Mouse (Mus musculus): Measurements from ENCODE around the gene Tgm1. TPM values are rescaled to one million over a fixed set of nuclear protein-coding genes. Genes with fewer than 3 reads are reported as not detected.
A peak's percentile ranks its signal among the peaks of the same experiment; 100 is the strongest.

The Tgm1 gene
- polyA plus RNA-seq, 1 experiment from 2014 or later = 2.1 TPM

DNA sequence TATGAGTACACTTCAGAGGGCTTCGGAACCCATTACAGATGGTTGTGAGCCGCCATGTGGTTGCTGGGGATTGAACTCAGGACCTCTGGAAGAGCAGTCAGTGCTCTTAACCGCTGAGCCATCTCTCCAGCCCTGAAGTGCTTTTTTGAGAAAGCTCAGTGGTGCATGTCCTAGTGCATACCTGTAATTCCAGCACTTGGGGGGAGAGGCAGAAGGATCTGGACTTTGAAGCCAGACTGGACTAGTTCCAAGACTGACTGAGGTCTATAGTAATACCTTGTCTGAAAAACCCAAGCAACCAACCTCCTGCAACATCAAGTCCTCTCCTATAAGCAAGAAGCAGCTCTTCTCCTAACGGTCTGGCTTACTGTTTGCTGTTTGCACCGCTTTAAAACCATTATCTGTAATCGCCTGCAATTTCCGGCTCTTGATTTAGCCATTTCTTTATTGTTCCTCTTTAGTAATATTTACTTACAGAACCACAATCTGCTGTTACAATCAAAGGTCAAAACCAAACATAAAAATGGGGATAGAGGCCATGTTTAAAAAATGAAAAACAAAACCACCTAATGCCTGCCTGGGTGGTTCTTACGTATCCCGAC is 23.5 kb upstream of the Tgm1 start:
- WGBS (ENCODE audit: insufficient replicate concordance) = 70% methylated on average over 9 of the region's 9 CpGs
- no peak overlapping the region for H3K4me2 ChIP-seq
- no peaks in the 10 kb centered on the region for H3K4me1 ChIP-seq
- peaks cover 4% of the 10 kb centered on the region; the same call in 1 of the 2 replicates for H3K27me3 ChIP-seq (replicated peaks)
- no peak overlapping the region for H3K4me3 ChIP-seq
- H3K27ac ChIP-seq = no peak overlapping the region
- no peak for ATAC-seq
- no peaks in the 10 kb centered on the region for H3K9me3 ChIP-seq (replicated peaks)
- no peak overlapping the region for H3K9ac ChIP-seq
- H3K36me3 ChIP-seq = peaks cover 30% of the 10 kb centered on the region

- H3K4me2 ChIP-seq = no peak overlapping the region
- H3K9me3 ChIP-seq (replicated peaks) = no peaks in the 10 kb centered on the region
- H3K27me3 ChIP-seq (replicated peaks) = peaks cover 11% of the 10 kb centered on the region
- peaks cover 23% of the 10 kb centered on the region for H3K36me3 ChIP-seq
- H3K4me1 ChIP-seq = no peaks in the 10 kb centered on the region
- no peak overlapping the region for H3K4me3 ChIP-seq
- no peak overlapping the region for H3K9ac ChIP-seq
- no peak overlapping the region for H3K27ac ChIP-seq
- ATAC-seq = no peak
- 63% methylated on average over 4 of the region's 4 CpGs for WGBS (ENCODE audit: insufficient replicate concordance)
Measured at GRCm38 (mm10) chr14:55735758-55736157, 22.0 kb upstream of the Tgm1 start.

- Histone ChIP-seq H3K4me1 (no peaks in the 10 kb centered on the region), H3K4me2 (no peak overlapping the region), H3K9ac (no peak overlapping the region), H3K9me3 (replicated peaks) (no peaks in the 10 kb centered on the region), H3K27ac (no peak overlapping the region), H3K36me3 (peaks cover 19% of the 10 kb centered on the region), H3K4me3 (no peak overlapping the region), H3K27me3 (replicated peaks) (peaks cover 15% of the 10 kb centered on the region)
- 56% methylated on average over 3 of the region's 3 CpGs for WGBS (ENCODE audit: insufficient replicate concordance)
- no peak for ATAC-seq
Measured at GRCm38 (mm10) chr14:55735334-55735733, 21.6 kb upstream of the Tgm1 start.

- H3K27ac ChIP-seq = no peak overlapping the region
- no peaks in the 10 kb centered on the region for H3K4me1 ChIP-seq
- no peak overlapping the region for H3K9ac ChIP-seq
- ATAC-seq = no peak
- H3K36me3 ChIP-seq = peaks cover 14% of the 10 kb centered on the region; the same call in 1 of the 2 replicates
- peaks cover 18% of the 10 kb centered on the region for H3K27me3 ChIP-seq (replicated peaks)
- no peaks in the 10 kb centered on the region for H3K9me3 ChIP-seq (replicated peaks)
- 65% methylated on average over 7 of the region's 7 CpGs for WGBS (ENCODE audit: insufficient replicate concordance)
- no peak overlapping the region for H3K4me2 ChIP-seq
- no peak overlapping the region for H3K4me3 ChIP-seq
Measured at GRCm38 (mm10) chr14:55734869-55735268, 21.1 kb upstream of the Tgm1 start.

DNA sequence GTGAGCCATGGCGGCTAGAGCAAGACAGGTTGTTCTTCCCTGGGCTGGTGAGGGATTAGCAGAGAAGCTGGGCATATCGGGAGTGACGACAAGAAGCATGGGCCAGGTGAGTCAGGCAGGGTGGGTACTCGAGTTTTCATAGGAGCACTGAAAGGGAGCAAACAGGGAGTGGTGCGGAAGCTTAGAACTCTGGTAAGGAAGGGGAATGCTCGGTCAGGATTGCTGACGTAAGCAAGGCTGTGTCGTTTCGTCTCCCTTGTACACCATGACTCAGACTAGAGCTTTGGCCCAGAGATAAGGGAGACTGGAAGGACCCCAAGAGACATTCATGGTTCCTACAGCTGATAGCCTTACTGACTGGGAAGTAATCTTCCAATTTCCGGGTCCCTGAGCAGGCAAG is 20.2 kb upstream of the Tgm1 start:
- Histone ChIP-seq H3K36me3 (peaks cover 6% of the 10 kb centered on the region; the same call in 1 of the 2 replicates), H3K9ac (no peak overlapping the region), H3K4me2 (no peak overlapping the region), H3K27ac (no peak overlapping the region), H3K4me3 (no peak overlapping the region), H3K27me3 (replicated peaks) (peaks cover 18% of the 10 kb centered on the region), H3K9me3 (replicated peaks) (no peaks in the 10 kb centered on the region), H3K4me1 (peaks cover under 1% of the 10 kb centered on the region; the same call in 1 of the 2 replicates)
- ATAC-seq = no peak
- 58% methylated on average over 10 of the region's 10 CpGs for WGBS (ENCODE audit: insufficient replicate concordance)

DNA sequence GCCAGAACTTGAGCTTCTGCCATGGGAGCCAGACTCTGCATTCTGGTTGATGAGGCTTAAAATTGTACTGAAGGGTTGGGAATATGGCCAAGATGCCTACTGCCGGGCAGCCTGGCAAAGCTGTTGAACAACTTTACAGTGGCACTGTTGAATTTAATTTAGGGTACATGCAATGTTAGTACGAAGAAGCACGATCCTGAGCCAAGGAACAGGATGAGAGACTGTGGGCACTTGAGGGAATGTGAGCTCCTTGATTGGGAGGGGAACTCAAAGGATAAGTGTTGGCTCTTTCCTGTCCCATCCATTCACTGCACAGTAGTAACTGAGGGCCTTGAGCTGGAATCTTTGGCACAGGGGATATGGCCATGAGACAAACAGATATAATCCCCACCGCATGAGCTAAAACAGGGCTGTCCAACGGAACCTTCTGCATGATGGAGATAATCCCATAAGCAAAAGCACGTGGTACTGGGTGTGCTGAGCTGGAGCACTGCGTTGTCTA is 16.9 kb upstream of the Tgm1 start:
- no peak overlapping the region for H3K9ac ChIP-seq
- peaks cover 5% of the 10 kb centered on the region; the same call in 1 of the 2 replicates for H3K4me1 ChIP-seq
- peak; percentile 49; the same call in 1 of the 2 replicates for ATAC-seq
- H3K27ac ChIP-seq = no peak overlapping the region
- H3K9me3 ChIP-seq (replicated peaks) = no peaks in the 10 kb centered on the region
- H3K4me2 ChIP-seq = no peak overlapping the region
- H3K36me3 ChIP-seq = no peaks in the 10 kb centered on the region
- 58% methylated on average over 7 of the region's 7 CpGs for WGBS (ENCODE audit: insufficient replicate concordance)
- H3K4me3 ChIP-seq = no peak overlapping the region
- H3K27me3 ChIP-seq (replicated peaks) = peaks cover 22% of the 10 kb centered on the region

DNA sequence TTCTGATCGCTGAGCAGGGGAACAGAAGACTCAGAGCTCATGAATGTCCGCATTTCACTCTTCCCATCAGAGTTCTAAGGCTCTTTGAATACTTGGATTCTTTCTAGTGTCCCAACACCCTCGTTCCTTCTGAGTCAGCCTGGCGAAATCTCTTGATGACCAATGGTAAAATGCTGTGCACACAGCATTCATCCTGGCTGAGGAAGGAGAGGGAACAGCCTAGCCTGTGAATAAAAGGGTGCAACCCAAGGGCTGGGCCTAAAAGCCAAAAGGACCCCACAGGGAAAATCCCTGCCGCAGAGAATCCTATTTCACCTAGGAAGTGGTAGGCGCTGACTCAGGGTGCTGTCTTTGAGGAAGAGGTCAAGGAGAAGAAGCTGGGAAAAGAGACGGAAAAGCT is 16.4 kb upstream of the Tgm1 start:
- H3K27ac ChIP-seq = no peak overlapping the region
- H3K4me2 ChIP-seq = no peak overlapping the region
- no peak overlapping the region for H3K4me3 ChIP-seq
- peaks cover 5% of the 10 kb centered on the region; the same call in 1 of the 2 replicates for H3K4me1 ChIP-seq
- no peaks in the 10 kb centered on the region for H3K36me3 ChIP-seq
- no peaks in the 10 kb centered on the region for H3K9me3 ChIP-seq (replicated peaks)
- H3K9ac ChIP-seq = no peak overlapping the region
- peaks cover 22% of the 10 kb centered on the region for H3K27me3 ChIP-seq (replicated peaks)
- no peak for ATAC-seq
- 66% methylated on average over 7 of the region's 7 CpGs for WGBS (ENCODE audit: insufficient replicate concordance)

GRCm38 (mm10) chr14:55727889-55728685 is 14.4 kb upstream of the Tgm1 start:
- H3K4me3 ChIP-seq = no peak overlapping the region
- H3K27me3 ChIP-seq (replicated peaks) = peaks cover 22% of the 10 kb centered on the region
- no peak overlapping the region for H3K27ac ChIP-seq
- no peak for ATAC-seq
- no peaks in the 10 kb centered on the region for H3K9me3 ChIP-seq (replicated peaks)
- no peaks in the 10 kb centered on the region for H3K36me3 ChIP-seq
- H3K4me1 ChIP-seq = peaks cover 23% of the 10 kb centered on the region
- 49% methylated on average over 8 of the region's 8 CpGs for WGBS (ENCODE audit: insufficient replicate concordance)
- H3K9ac ChIP-seq = no peak overlapping the region
- H3K4me2 ChIP-seq = no peak overlapping the region

DNA sequence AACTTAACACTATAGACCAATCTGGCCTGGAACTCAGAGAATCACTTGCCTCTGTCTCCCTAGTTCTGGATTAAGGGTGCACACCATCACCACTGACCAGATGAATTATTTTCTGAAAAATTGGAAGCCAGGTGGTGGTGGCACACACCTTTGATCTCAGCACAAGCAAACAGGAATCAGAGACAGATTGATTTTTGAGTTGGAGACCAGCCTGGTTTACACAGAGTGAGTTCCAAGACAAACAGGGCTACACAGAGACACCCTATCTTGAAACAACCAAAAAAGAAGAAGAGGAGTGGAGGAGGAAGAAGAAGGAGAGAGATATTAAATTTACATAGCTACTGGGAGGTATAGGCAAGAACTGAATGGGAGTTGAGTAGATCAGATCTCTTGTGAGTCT is 12.5 kb upstream of the Tgm1 start:
- H3K9me3 ChIP-seq (replicated peaks) = no peaks in the 10 kb centered on the region
- H3K4me1 ChIP-seq = peaks cover 37% of the 10 kb centered on the region
- H3K36me3 ChIP-seq = no peaks in the 10 kb centered on the region
- no peak overlapping the region for H3K9ac ChIP-seq
- ATAC-seq = no peak
- no peak overlapping the region for H3K4me2 ChIP-seq
- peaks cover 16% of the 10 kb centered on the region for H3K27me3 ChIP-seq (replicated peaks)
- H3K27ac ChIP-seq = no peak overlapping the region
- H3K4me3 ChIP-seq = no peak overlapping the region

DNA sequence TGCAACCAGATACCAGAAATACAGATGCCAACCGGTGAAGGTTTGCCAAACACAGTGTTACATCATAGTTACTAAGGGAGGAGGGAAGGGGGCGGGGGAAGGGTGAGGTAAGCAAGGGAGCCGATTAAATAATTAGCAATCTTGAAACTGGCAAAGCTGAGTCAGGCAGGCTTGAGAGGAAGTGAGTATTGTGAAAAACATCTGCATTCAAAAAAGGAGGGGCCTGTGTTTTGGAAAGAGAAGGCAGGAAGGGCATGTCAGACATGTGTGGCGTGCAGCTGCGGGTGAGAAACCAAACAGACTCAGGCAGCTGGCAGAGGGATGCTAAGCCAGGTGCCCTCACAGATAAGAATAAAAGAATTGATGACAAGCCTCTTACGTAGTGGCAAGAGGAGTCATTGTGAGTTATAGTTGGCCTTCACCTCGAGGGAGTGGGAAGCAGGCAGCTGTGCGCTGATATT is 10.7 kb upstream of the Tgm1 start:
- Histone ChIP-seq H3K9ac (no peak overlapping the region), H3K4me1 (peaks cover 52% of the 10 kb centered on the region), H3K27me3 (replicated peaks) (peaks cover 4% of the 10 kb centered on the region; the same call in 1 of the 2 replicates), H3K36me3 (peaks cover 10% of the 10 kb centered on the region), H3K4me3 (no peak overlapping the region), H3K27ac (no peak overlapping the region), H3K4me2 (no peak overlapping the region), H3K9me3 (replicated peaks) (no peaks in the 10 kb centered on the region)
- no peak for ATAC-seq
- 33% methylated on average over 8 of the region's 8 CpGs for WGBS (ENCODE audit: insufficient replicate concordance)

DNA sequence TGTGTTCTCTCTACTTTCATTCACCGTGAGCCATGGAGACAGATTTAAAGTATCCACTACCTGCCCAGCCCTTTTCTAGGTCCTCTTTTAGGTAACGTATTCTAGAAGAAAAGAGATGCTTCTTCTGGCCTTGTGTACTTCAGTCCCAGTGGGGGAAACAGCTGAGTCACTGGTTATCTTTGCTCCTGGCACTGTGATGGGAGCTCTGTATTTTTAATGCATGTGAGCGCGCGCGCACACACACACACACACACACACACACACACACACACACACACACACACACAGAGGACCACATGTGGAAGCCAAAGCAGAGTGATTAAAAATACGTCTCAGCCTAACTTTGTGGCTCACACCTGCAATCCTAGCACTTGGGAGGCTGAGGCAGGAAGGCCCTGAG is 9.7 kb upstream of the Tgm1 start:
- H3K4me3 ChIP-seq = no peak overlapping the region
- H3K9ac ChIP-seq = no peak overlapping the region
- H3K4me2 ChIP-seq = no peak overlapping the region
- ATAC-seq = no peak
- H3K36me3 ChIP-seq = peaks cover 20% of the 10 kb centered on the region
- H3K9me3 ChIP-seq (replicated peaks) = no peaks in the 10 kb centered on the region
- peaks cover 48% of the 10 kb centered on the region for H3K4me1 ChIP-seq
- peaks cover 4% of the 10 kb centered on the region; the same call in 1 of the 2 replicates for H3K27me3 ChIP-seq (replicated peaks)
- H3K27ac ChIP-seq = peak overlapping the region; percentile 86
- 73% methylated on average over 7 of the region's 7 CpGs for WGBS (ENCODE audit: insufficient replicate concordance)

GRCm38 (mm10) chr14:55722438-55722945 is 8.8 kb upstream of the Tgm1 start:
- H3K9me3 ChIP-seq (replicated peaks) = no peaks in the 10 kb centered on the region
- peaks cover 4% of the 10 kb centered on the region; the same call in 1 of the 2 replicates for H3K27me3 ChIP-seq (replicated peaks)
- H3K4me2 ChIP-seq = peak overlapping the region; percentile 88
- H3K4me3 ChIP-seq = peak overlapping the region; percentile 83
- peaks cover 48% of the 10 kb centered on the region for H3K4me1 ChIP-seq
- peak overlapping the region; percentile 80 for H3K9ac ChIP-seq
- peaks cover 29% of the 10 kb centered on the region for H3K36me3 ChIP-seq
- peak overlapping the region; percentile 86 for H3K27ac ChIP-seq
- ATAC-seq = peak; percentile 5; the same call in 1 of the 2 replicates
- 26% methylated on average over 8 of the region's 8 CpGs for WGBS (ENCODE audit: insufficient replicate concordance)
